Mouse (Mus musculus) neural tube, embryonic 15.5 days (tissue): Measurements from ENCODE around the gene Slc27a5. TPM values are rescaled to one million over a fixed set of nuclear protein-coding genes. Genes with fewer than 3 reads are reported as not detected.

Experiments used
- ATAC-seq: fragments of 200-750 bp; cut with Nextera tagmentation; 2 replicates; pipeline ENCODE4 v1.8.0; 2017; ENCODE audit warnings: mild to moderate bottlenecking, moderate TSS enrichment, moderate library complexity; ENCODE audit not compliant: low FRiP score
- H3K27ac ChIP-seq: fragments of 300-500 bp; sonication (generic); replicated peaks from 2 replicates; pipeline ENCODE4 v1.5.1; 2015; ENCODE audit warnings: mild to moderate bottlenecking, inconsistent platforms
- H3K27me3 ChIP-seq: fragments of 300-500 bp; sonication (generic); replicated peaks from 2 replicates; pipeline ENCODE4 v1.6.1; 2015; ENCODE audit warnings: inconsistent platforms
- H3K36me3 ChIP-seq: fragments of 300-500 bp; sonication (generic); 2 replicates; pipeline ENCODE4 v1.6.1; 2015; ENCODE audit warnings: inconsistent platforms
- H3K4me1 ChIP-seq: fragments of 300-500 bp; sonication (generic); 2 replicates; pipeline ENCODE4 v1.6.1; 2015; ENCODE audit warnings: inconsistent platforms
- H3K4me2 ChIP-seq: fragments of 300-500 bp; sonication (generic); 2 replicates; pipeline ENCODE4 v1.6.1; 2015; ENCODE audit warnings: inconsistent platforms, mild to moderate bottlenecking, moderate library complexity
- H3K4me3 ChIP-seq: fragments of 300-500 bp; sonication (generic); replicated peaks from 2 replicates; pipeline ENCODE4 v1.5.1; 2015; ENCODE audit warnings: mild to moderate bottlenecking, inconsistent platforms
- H3K9ac ChIP-seq: fragments of 300-500 bp; sonication (generic); replicated peaks from 2 replicates; pipeline ENCODE4 v1.6.1; 2015; ENCODE audit warnings: mild to moderate bottlenecking, inconsistent platforms
- H3K9me3 ChIP-seq: fragments of 300-500 bp; sonication (generic); replicated peaks from 2 replicates; pipeline ENCODE4 v1.6.1; 2016; ENCODE audit warnings: inconsistent platforms
- WGBS: fragments of 180-500 bp; shearing (Covaris S2); methylation state at CpG from one replicate; pipeline ENCODE4 v1.1.7; 2015; ENCODE audit warnings: mixed read lengths; 5-methylcytosine and 5-hydroxymethylcytosine counted together
- polyA plus RNA-seq: library from polyadenylated mRNA; unstranded; fragments of >200 nt; fragmentation: Nextera tagmentation; extraction: Ambion mirVana; gene quantifications from 2 replicates; pipeline ENCODE4 v1.2.1, GENCODE M21; 2015

The Slc27a5 gene
- polyA plus RNA-seq, 1 experiment from 2014 or later: 0.49 TPM

DNA sequence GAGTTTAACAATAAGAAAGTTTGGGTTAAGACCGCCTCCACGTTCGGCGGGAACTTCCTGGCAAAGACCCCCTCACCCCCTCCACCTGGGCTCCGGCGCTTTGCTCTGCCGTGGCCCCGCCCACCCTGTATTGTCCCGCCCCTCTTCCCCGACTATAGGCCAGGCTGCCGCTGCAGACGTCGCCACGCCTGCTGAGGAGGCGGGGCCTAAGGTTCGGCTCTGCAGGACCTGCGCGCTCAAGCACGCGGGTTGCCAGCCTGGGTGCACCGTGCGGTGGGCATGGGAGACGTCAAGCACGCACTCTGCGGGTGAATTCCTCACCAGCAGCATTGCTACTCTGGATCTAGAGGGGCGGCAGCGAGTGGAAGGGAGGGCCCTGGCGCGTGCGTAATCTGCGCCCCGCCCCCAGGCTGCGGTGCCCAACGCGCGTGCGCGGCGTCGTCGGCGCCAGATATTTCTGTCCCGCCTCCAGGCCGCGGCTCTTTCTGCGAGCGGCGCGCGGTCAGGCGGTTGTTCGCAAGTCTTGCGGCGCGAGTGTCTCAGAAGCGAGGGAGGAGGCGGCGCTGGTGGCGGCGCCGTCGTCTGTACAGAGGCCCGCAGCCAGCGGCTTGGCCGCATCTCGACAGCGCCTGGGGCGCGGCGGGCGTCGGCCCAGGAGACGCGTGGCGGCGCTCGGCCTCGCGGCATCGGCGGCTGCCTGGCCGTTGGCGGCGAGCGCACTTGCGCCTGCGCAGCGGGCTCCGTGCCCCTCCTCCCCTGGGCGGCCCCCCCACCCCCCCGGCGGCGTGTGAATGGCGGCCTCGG, 26.1 kb upstream of the Slc27a5 start:
- peak overlapping the region; percentile 93 for H3K4me2 ChIP-seq
- peak overlapping the region; percentile 78 for H3K4me3 ChIP-seq
- H3K9ac ChIP-seq: peak overlapping the region; percentile 94
- H3K36me3 ChIP-seq: peaks cover 35% of the 10 kb centered on the region
- H3K27ac ChIP-seq: peak overlapping the region; percentile 99
- peak; percentile 89 for ATAC-seq
- H3K4me1 ChIP-seq: peaks cover 33% of the 10 kb centered on the region
- H3K27me3 ChIP-seq: no peaks in the 10 kb centered on the region
- WGBS: under 1% methylated on average over 74 of the region's 95 CpGs
- H3K9me3 ChIP-seq: no peaks in the 10 kb centered on the region

DNA sequence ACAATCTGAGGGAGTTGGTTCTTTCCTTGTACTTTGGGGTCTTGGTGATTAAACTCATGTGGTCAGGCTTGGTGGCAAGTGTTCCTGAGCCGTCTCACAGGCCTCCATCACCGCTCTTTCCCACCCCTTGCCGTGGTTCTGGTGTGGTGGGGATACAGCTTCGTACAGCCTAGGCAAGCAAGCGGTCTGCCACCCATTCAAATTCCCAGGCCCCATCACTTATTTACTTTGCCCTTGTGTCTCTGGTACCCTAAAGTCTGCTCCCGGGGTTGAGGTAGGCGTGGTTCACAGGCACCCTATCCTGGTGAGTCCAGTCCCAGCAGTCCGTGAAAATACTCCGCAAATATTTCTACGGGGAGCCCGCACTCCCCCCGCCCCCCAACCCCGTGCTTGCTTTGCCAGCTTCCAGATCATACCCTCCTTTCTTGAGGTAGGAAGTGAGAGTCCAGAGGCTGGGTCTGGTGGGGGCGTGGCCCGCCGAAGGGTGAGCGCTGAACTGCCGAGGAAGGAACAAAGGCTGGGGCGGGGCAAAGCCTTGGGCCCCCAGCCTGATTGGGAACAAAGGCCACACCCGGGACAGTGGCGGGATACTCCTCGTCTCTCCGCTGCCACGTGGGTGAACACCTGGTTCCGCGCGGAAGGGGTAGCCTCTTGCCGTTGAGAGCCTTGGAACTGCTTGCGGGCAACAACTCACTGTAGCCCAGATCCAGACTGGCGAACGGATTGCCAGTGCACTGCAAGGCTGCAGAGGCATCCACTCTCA, 25.0 kb upstream of the Slc27a5 start:
- ATAC-seq: peak; percentile 23
- Histone ChIP-seq H3K27me3 (no peaks in the 10 kb centered on the region), H3K36me3 (peaks cover 23% of the 10 kb centered on the region), H3K4me1 (peaks cover 33% of the 10 kb centered on the region), H3K27ac (peak overlapping the region; percentile 99), H3K9me3 (no peaks in the 10 kb centered on the region), H3K4me2 (peak overlapping the region; percentile 93), H3K9ac (peak overlapping the region; percentile 94), H3K4me3 (peak overlapping the region; percentile 78)
- 2% methylated on average over 31 of the region's 31 CpGs for WGBS

DNA sequence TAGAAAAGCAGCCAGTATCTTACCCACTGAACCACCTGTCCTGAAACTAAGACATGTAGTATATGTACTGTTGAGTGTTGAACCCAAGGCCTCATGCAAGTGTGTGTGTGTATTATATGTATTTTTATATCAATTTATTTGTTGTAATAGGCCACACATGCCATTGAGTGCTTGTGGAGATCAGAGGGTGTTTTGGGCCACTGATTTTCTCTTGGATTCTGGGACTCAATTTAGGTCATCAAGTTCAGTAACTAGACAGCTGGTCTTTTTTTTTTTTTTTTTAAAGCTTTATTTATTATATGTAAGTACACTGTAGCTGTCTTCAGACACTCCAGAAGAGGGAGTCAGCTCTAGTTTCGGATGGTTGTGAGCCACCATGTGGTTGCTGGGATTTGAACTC, 17.2 kb upstream of the Slc27a5 start:
- no peaks in the 10 kb centered on the region for H3K27me3 ChIP-seq
- H3K9ac ChIP-seq: no peak overlapping the region
- H3K36me3 ChIP-seq: no peaks in the 10 kb centered on the region
- no peak overlapping the region for H3K4me2 ChIP-seq
- WGBS: 81% methylated on average over 1 of the region's 1 CpGs
- H3K4me3 ChIP-seq: no peak overlapping the region
- peaks cover 6% of the 10 kb centered on the region for H3K4me1 ChIP-seq
- no peak for ATAC-seq
- H3K27ac ChIP-seq: no peak overlapping the region
- no peaks in the 10 kb centered on the region for H3K9me3 ChIP-seq

DNA sequence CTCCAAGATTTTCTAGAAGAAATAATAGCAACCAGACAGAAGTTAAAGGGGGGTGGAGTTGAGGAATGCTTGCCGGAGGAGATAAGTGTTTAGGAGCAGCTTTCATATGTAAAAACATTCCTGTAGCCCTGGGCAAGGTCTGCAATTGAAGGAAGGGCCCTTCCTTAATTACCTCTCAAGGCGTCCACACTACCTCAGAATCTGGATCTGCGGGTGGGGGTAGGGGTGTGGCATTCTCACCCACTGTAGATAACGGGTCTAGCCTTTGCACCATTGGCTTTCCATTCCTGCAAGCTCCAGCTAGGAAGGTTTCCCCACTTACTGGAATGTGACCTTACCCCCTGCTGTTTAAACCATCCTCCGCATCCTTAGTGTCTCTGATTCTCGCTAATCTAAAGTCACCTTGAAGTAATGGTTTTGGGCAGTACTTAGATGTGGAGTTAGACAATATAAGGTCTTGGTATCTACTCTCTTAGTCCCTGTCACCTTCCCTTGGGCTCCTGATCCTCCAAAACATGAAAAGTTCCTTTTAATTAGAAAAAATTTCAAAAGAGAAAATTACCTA, 16.4 kb upstream of the Slc27a5 start:
- Histone ChIP-seq H3K36me3 (no peaks in the 10 kb centered on the region), H3K27ac (no peak overlapping the region), H3K4me1 (peaks cover 7% of the 10 kb centered on the region), H3K9ac (no peak overlapping the region), H3K4me3 (no peak overlapping the region), H3K4me2 (no peak overlapping the region), H3K9me3 (no peaks in the 10 kb centered on the region), H3K27me3 (no peaks in the 10 kb centered on the region)
- 34% methylated on average over 6 of the region's 6 CpGs for WGBS
- ATAC-seq: no peak

DNA sequence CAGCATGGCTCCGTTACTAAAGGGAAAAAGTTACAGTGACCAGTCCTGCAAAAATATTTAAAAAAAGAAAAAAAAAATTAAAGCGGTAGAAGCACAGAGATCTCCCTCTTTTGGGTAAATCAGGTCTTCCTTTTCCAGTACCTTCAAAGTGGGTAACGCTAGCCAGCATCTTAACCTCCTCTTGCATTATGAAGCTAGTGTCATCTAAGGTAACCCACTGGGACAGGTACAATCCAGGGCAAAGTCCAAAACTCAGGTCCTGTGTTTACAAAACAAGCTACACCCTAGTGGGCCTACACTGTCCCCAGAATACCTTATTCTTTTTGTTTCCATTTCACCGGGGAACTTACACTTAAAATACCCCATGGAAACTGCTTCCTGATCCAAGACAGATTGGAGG, 15.7 kb upstream of the Slc27a5 start:
- Histone ChIP-seq H3K4me1 (peaks cover 11% of the 10 kb centered on the region), H3K27me3 (no peaks in the 10 kb centered on the region), H3K9me3 (no peaks in the 10 kb centered on the region), H3K27ac (no peak overlapping the region), H3K4me2 (no peak overlapping the region), H3K4me3 (no peak overlapping the region), H3K36me3 (no peaks in the 10 kb centered on the region), H3K9ac (no peak overlapping the region)
- no peak for ATAC-seq
- WGBS: 68% methylated on average over 4 of the region's 4 CpGs

DNA sequence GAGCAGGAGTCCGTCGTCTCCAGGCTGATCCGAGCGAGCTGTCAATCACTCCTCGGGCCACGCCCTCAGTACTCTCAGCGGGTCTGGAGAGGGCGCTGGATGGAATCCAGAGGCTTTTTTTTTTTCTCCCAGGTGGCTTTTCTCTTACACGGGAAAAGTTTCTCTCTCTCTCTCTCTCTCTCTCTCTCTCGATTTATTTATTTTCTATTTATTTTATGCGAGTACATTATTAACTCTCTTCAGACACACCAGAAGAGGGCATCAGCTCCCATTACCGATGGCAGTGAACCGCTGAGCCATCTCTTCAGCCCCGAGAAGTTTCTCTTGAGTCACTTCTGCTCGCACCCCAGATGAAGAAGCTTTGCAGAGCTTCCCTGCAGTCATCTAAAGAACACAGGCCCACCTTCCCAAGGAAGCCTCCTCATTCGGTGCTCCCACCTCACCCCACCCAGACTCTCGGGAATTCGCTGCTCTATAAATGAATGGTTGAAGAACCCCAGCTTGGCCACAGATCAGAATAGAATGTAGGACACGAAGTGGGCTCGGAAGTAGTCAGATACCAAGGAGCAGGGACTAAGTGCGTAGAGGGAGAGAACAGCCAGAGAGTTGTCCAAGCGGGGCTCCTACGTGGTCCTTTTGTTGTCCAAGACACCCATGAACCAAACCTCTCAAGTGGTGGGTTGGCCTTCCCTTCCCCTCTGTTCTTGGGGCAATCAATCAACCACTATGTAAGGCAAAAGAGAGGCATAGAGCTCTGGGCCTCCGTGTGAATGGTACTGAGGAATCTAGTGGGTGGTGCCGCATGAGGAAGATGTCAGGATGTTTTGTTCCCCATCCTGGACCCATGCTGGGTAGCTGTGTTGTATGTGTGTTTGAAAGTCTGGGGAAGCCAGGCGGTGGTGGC, 12.3 kb upstream of the Slc27a5 start, which contains the start of gene Zbtb45:
Gene Zbtb45 (minus strand): TSS at position 30 of the 904 bp plus-strand sequence.
- peaks cover 16% of the 10 kb centered on the region for H3K36me3 ChIP-seq
- no peaks in the 10 kb centered on the region for H3K9me3 ChIP-seq
- peak within 1 kb of the TSS; percentile 84 for H3K9ac ChIP-seq
- peak within 1 kb of the TSS; percentile 66 for H3K4me3 ChIP-seq
- WGBS: 3% methylated on average over 26 of the region's 26 CpGs
- peak within 1 kb of the TSS; percentile 77 for H3K4me2 ChIP-seq
- H3K4me1 ChIP-seq: peaks cover 35% of the 10 kb centered on the region
- no peaks in the 10 kb centered on the region for H3K27me3 ChIP-seq
- no peak for ATAC-seq
- H3K27ac ChIP-seq: peak within 1 kb of the TSS; percentile 94

DNA sequence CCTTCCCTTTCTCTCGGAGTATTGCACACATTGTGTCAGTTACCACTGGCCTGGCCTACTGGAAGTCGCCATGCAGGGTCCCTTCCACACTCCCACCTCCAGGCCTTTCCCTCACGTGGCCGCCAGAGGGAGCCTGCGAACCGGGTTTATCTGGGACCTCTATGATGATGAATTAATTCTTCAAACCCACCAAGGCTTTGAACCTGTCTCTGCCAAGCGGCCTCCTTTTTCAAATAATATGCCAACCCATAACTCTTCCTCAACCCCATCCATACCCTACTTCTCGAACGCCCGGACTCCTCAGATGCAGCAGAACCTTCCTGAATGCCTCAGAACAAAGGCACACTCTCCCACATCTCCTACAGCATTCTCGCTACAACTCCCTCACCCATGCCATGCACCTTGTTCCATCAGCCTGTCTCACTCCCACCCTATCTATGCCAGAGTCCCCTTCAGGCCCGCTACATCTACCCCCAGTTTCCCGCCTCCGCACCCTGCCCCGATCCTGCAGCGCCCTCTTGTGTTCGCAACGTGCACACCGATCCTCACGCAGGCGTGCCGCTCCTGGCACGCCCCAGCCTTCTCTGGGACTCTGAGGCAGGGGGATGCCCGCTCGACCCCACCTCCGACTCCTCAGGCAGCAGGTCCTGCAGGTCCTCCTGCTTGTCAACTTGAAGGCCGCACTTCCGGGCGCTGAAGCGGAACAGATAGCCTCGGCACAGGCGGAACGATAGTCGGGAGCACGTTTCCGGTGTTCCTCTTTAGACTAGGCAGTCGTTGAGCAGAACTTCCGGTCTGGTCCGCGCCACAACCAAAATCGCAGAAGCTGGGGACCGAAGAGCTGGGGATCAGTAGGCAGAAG, 11.4 kb upstream of the Slc27a5 start:
- peaks cover 23% of the 10 kb centered on the region for H3K36me3 ChIP-seq
- peak overlapping the region; percentile 66 for H3K4me3 ChIP-seq
- H3K27ac ChIP-seq: peak overlapping the region; percentile 94
- H3K27me3 ChIP-seq: no peaks in the 10 kb centered on the region
- H3K9ac ChIP-seq: peak overlapping the region; percentile 84
- H3K4me1 ChIP-seq: peaks cover 35% of the 10 kb centered on the region
- under 1% methylated on average over 42 of the region's 42 CpGs for WGBS
- H3K9me3 ChIP-seq: no peaks in the 10 kb centered on the region
- ATAC-seq: peak; percentile 92
- H3K4me2 ChIP-seq: peak overlapping the region; percentile 77

DNA sequence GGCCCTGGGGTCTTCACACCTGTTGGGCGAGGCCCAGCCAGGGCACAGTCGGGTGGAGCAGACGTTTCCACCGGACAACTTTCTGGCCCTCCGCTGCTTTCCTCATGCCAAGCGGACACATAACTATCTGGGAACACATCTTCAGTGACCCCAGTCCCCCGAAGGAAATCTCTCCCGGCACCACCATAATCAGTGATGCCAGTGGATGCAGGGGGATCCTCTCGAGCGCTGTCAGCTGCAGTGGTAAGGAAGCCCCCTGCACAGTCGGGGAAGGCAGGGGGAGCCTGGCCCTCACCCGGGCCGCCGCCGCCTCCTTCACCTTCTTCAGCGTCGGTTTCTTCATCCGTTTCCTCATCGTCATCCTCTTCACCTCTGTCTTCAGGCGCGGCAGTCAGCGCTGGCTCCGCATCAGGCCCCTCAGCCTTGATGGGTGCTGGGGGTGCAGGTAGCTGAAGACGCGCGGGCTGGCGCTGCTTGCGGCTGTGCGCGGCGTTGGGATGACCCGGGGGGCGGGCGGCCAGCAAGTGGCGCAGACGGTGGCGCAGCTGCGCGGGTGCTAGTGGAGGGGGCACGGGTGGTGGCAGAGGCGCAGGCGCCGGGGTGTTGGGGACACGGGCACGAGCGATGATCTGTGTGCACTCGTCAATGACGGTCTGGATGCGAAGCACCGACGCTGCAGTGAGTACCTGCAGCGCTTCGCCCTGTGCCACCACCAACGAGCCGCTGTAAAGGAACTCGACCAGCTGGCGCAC, 9.5 kb upstream of the Slc27a5 start:
- peaks cover 35% of the 10 kb centered on the region for H3K4me1 ChIP-seq
- no peak overlapping the region for H3K27ac ChIP-seq
- H3K9me3 ChIP-seq: no peaks in the 10 kb centered on the region
- peaks cover 28% of the 10 kb centered on the region for H3K36me3 ChIP-seq
- H3K27me3 ChIP-seq: no peaks in the 10 kb centered on the region
- H3K4me3 ChIP-seq: peak overlapping the region; percentile 66
- no peak for ATAC-seq
- WGBS: 36% methylated on average over 56 of the region's 57 CpGs
- H3K9ac ChIP-seq: peak overlapping the region; percentile 84
- peak overlapping the region; percentile 77 for H3K4me2 ChIP-seq

DNA sequence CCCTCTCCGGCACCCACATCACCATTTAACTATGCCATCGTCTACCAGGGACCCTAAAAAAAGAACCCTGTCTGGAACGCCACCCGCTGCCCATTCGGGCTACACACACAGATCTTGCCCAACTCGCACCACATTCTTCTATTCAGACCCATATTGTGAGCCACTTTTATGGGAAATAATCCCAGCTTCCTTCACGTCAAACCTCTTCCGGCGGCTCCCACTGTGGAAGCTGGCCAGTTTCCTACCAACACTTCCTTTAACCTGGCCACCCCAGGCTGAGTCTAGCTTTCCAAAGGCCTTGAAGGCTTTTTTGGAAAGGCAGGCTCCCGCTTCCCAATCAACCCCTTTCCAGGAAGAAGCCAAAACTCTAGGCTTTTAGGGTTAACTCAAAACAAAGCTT, 8.5 kb upstream of the Slc27a5 start:
- 83% methylated on average over 10 of the region's 10 CpGs for WGBS
- 0 out of 2 replicates have a peak overlapping the region, but pooled peaks have one; percentile 77 for H3K4me2 ChIP-seq
- H3K9me3 ChIP-seq: no peaks in the 10 kb centered on the region
- no peaks in the 10 kb centered on the region for H3K27me3 ChIP-seq
- H3K4me1 ChIP-seq: peaks cover 35% of the 10 kb centered on the region
- no peak for ATAC-seq
- no peak overlapping the region for H3K4me3 ChIP-seq
- H3K36me3 ChIP-seq: peaks cover 28% of the 10 kb centered on the region
- H3K27ac ChIP-seq: no peak overlapping the region
- no peak overlapping the region for H3K9ac ChIP-seq

DNA sequence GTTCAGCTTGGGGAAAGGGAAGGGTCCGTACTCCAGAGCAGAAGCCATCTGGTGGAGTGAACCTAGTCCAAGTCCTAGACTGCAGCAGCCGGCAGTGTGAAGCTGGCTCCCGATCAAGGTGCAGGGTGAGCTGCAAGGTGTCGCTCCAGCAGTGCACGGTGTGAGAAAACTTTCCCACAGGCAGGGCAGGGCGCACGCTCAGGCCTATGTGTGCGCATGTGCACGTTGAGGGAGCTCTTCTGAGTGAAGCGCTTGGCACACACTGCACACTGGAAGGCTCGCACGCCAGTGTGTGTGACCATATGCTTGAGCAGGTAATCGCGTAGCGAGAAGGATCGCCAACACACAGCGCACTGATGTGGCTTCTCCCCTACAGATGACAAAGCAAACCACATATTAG, 8.0 kb upstream of the Slc27a5 start:
- ATAC-seq: no peak
- peaks cover 28% of the 10 kb centered on the region for H3K36me3 ChIP-seq
- 91% methylated on average over 17 of the region's 17 CpGs for WGBS
- no peak overlapping the region for H3K4me2 ChIP-seq
- H3K4me1 ChIP-seq: peaks cover 35% of the 10 kb centered on the region
- no peaks in the 10 kb centered on the region for H3K27me3 ChIP-seq
- no peaks in the 10 kb centered on the region for H3K9me3 ChIP-seq
- H3K27ac ChIP-seq: no peak overlapping the region
- no peak overlapping the region for H3K4me3 ChIP-seq
- no peak overlapping the region for H3K9ac ChIP-seq
